Mouse (Mus musculus) erythroblast, embryonic 14.5 days (primary cell): ENCODE measurements around the gene Trabd.

Source experiments
- GATA1 ChIP-seq: IDR thresholded peaks from 2 replicates; pipeline ENCODE4 v1.6.1; 2012; ENCODE audit warnings: low read length, inconsistent platforms, mixed read lengths
- TAL1 ChIP-seq: IDR thresholded peaks from 3 replicates; pipeline ENCODE4 v1.6.1; 2012; ENCODE audit warnings: low read length, inconsistent platforms, mixed read lengths

DNA sequence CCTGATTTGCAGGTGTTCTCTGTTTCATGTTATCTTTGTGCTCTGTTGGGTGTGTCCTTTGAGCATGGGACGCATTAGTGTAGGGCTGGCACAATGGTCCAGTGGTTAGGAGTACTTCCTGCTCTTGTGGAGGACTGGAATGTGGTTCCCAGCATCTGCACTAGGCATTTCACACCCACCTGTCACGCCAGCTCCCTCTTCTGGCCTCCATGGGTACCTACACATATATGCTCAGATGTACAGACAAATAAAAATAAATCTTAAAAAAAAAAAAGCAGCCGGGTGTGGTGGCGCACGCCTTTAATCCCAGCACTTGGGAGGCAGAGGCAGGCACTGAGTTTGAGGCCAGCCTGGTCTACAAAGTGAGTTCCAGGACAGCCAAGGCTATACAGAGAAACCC lies 30.5 kb upstream of the Trabd start:
- TF ChIP-seq TAL1 (no peak), GATA1 (no peak)
